16 mouse cellular contexts compared by ENCODE assay signal in genomic region chr16:97007892-97008527, GRCm38 (mm10).
A peak's percentile ranks its signal among the peaks of the same experiment; 100 is the strongest.
DNase-seq lines count a peak whose midpoint lies in the region; ATAC-seq and TF ChIP-seq lines count a peak whose summit lies in the region.
"Had no signal": no experiment of that assay in that cellular context is flagged by ENCODE, and none has a peak within 500 bp of the region (broad histone marks: within the 10 kb centered on the region; RNA-seq: fewer than 3 reads in every experiment).

No protein-coding gene starts in this region.

- TF ChIP-seq CTCF in brain, embryonic 14.5 days (IDR thresholded peaks at IDR 0.05; ENCODE audit: borderline replicate concordance, extremely low read depth, insufficient read depth, insufficient read length) = no peak

- peaks cover 26% of the 10 kb centered on the region for H3K4me1 ChIP-seq in hindbrain, embryonic 12.5 days
- peaks cover 17% of the 10 kb centered on the region for H3K4me1 ChIP-seq in hindbrain, embryonic 10.5 days (replicated peaks)
- peaks cover 48% of the 10 kb centered on the region for H3K4me1 ChIP-seq in hindbrain, embryonic 15.5 days (replicated peaks)
- peaks cover 44% of the 10 kb centered on the region for H3K4me1 ChIP-seq in midbrain, embryonic 12.5 days
- H3K4me1 ChIP-seq: embryonic facial prominence, embryonic 12.5 days; limb, embryonic 15.5 days had no signal

- H3K27ac ChIP-seq in hindbrain, embryonic 12.5 days = peak overlapping the region; percentile 81
- H3K27ac ChIP-seq in hindbrain, embryonic 10.5 days = no peak overlapping the region
- peak overlapping the region; percentile 72 for H3K27ac ChIP-seq in hindbrain, embryonic 15.5 days (replicated peaks)
- H3K27ac ChIP-seq in midbrain, embryonic 12.5 days (replicated peaks) = peak overlapping the region; percentile 90
- H3K27ac ChIP-seq: embryonic facial prominence, embryonic 12.5 days; limb, embryonic 15.5 days; macrophage had no signal

- H3K9me3 ChIP-seq in hindbrain, embryonic 12.5 days (replicated peaks) = no peaks in the 10 kb centered on the region
- no peaks in the 10 kb centered on the region for H3K9me3 ChIP-seq in hindbrain, embryonic 10.5 days
- no peaks in the 10 kb centered on the region for H3K9me3 ChIP-seq in hindbrain, embryonic 15.5 days
- no peaks in the 10 kb centered on the region for H3K9me3 ChIP-seq in midbrain, embryonic 12.5 days
- H3K9me3 ChIP-seq: embryonic facial prominence, embryonic 12.5 days; limb, embryonic 15.5 days had no signal

- WGBS in hindbrain, embryonic 12.5 days = 67% methylated on average over 11 of the region's 11 CpGs
- 82% methylated on average over 11 of the region's 11 CpGs for WGBS in hindbrain, embryonic 10.5 days
- 49% methylated on average over 11 of the region's 11 CpGs for WGBS in hindbrain, embryonic 15.5 days
- 73% methylated on average over 11 of the region's 11 CpGs for WGBS in midbrain, embryonic 12.5 days

- H3K27me3 ChIP-seq in hindbrain, embryonic 12.5 days = no peaks in the 10 kb centered on the region
- no peaks in the 10 kb centered on the region for H3K27me3 ChIP-seq in hindbrain, embryonic 10.5 days (ENCODE audit: insufficient read depth, poor library complexity, severe bottlenecking)
- H3K27me3 ChIP-seq in hindbrain, embryonic 15.5 days = no peaks in the 10 kb centered on the region
- no peaks in the 10 kb centered on the region for H3K27me3 ChIP-seq in midbrain, embryonic 12.5 days
- H3K27me3 ChIP-seq: embryonic facial prominence, embryonic 12.5 days; limb, embryonic 15.5 days had no signal

- TF ChIP-seq POLR2A in brain, embryonic 14.5 days (IDR thresholded peaks at IDR 0.05; ENCODE audit: borderline replicate concordance, extremely low read depth, insufficient read depth, insufficient read length, poor library complexity, severe bottlenecking) = no peak

- no peaks in the 10 kb centered on the region for H3K36me3 ChIP-seq in hindbrain, embryonic 12.5 days
- H3K36me3 ChIP-seq in hindbrain, embryonic 10.5 days = no peaks in the 10 kb centered on the region
- H3K36me3 ChIP-seq in hindbrain, embryonic 15.5 days = no peaks in the 10 kb centered on the region
- no peaks in the 10 kb centered on the region for H3K36me3 ChIP-seq in midbrain, embryonic 12.5 days
- H3K36me3 ChIP-seq: embryonic facial prominence, embryonic 12.5 days; limb, embryonic 15.5 days had no signal

- no peak overlapping the region for H3K4me2 ChIP-seq in hindbrain, embryonic 12.5 days (replicated peaks)
- H3K4me2 ChIP-seq in hindbrain, embryonic 15.5 days = no peak overlapping the region
- no peak overlapping the region for H3K4me2 ChIP-seq in midbrain, embryonic 12.5 days (replicated peaks)
- H3K4me2 ChIP-seq: embryonic facial prominence, embryonic 12.5 days; limb, embryonic 15.5 days had no signal

- no peak overlapping the region for H3K9ac ChIP-seq in hindbrain, embryonic 12.5 days
- no peak overlapping the region for H3K9ac ChIP-seq in hindbrain, embryonic 15.5 days
- no peak overlapping the region for H3K9ac ChIP-seq in midbrain, embryonic 12.5 days (replicated peaks)
- H3K9ac ChIP-seq: embryonic facial prominence, embryonic 12.5 days; limb, embryonic 15.5 days had no signal

- DNase-seq in hindbrain, embryonic 10.5 days (ENCODE audit: low spot score) = no peak
- peak; percentile 93 for DNase-seq in brain, embryonic 14.5 days (ENCODE audit: low read depth)
- no peak for DNase-seq in thymus, postnatal 0 days (ENCODE audit: low spot score)
- DNase-seq in adrenal gland, postnatal 10 days = no peak
- no peak for DNase-seq in spleen, postnatal 14 days (ENCODE audit: low spot score in 2 of 2)
- DNase-seq: cerebellum, adult 2 months; heart, adult 18-20 months; heart, postnatal 36 days; kidney, adult 2 months; right cerebral cortex, postnatal 14 days had no signal

- ATAC-seq in hindbrain, embryonic 12.5 days (ENCODE audit: low FRiP score) = no peak
- ATAC-seq in hindbrain, embryonic 15.5 days (ENCODE audit: low FRiP score, low read depth) = no peak
- no peak for ATAC-seq in midbrain, embryonic 12.5 days (ENCODE audit: low FRiP score, low read depth)

- H3K4me3 ChIP-seq in hindbrain, embryonic 12.5 days = no peak overlapping the region
- no peak overlapping the region for H3K4me3 ChIP-seq in hindbrain, embryonic 10.5 days
- H3K4me3 ChIP-seq in hindbrain, embryonic 15.5 days = no peak overlapping the region
- H3K4me3 ChIP-seq in midbrain, embryonic 12.5 days = no peak overlapping the region
- H3K4me3 ChIP-seq: embryonic facial prominence, embryonic 12.5 days; limb, embryonic 15.5 days had no signal
